Mouse (Mus musculus) hindlimb bud, embryonic 11.5 days (tissue): ENCODE results near the gene Vmn1r131.
"Not testable (repeated sequence)": the region's sequence is repeated elsewhere in the genome, so short reads cannot be mapped to it uniquely, and the experiment has no call there.

ENCODE experiments used
- DNase-seq: peaks from one replicate; pipeline ENCODE4 v3.0.0-alpha.2; 2012; ENCODE audit warnings: low read depth, low spot score; ENCODE audit errors: extremely low spot score

Vmn1r131 gene

GRCm38 (mm10) chr7:21545990-21546389 is at the start of gene Vmn1r131:
TSS of gene Vmn1r131 (minus strand) at chr7:21546090.
- not testable (repeated sequence) for DNase-seq

- DNase-seq, result not testable (repeated sequence)
Observed at GRCm38 (mm10) chr7:21511480-21511879, 34.4 kb downstream of the Vmn1r131 start, which contains the start of gene Vmn1r130. TSS of gene Vmn1r130 (plus strand) at chr7:21511780.
